Comparison of ENCODE assay signal across 15 mouse cellular contexts in the genomic region with DNA sequence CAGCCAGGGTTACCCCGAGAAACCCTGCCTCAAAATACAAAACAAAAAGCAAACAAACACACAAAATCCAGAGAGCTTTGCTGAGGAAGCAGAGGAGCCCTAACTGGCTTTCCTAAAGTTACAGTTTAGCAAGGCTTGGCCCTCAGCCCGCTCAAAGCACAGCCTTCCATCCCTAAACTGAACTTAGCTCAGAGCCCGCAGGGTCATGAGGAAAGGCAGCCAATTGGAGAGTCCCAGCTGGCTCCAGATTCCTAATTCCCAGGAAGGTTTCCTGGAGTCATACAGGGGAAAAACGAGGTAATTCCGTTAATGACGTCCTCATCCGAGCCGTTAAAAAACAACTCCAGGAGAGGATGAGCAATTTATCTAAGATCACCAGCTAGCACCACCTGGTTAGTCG. TPM values are rescaled to one million over a fixed set of nuclear protein-coding genes. Genes with fewer than 3 reads are reported as not detected.
DNase-seq lines count a peak whose midpoint lies in the region; ATAC-seq and TF ChIP-seq lines count a peak whose summit lies in the region.
"Had no signal": no experiment of that assay in that cellular context is flagged by ENCODE, and none has a peak within 500 bp of the region (broad histone marks: within the 10 kb centered on the region; RNA-seq: fewer than 3 reads in every experiment).

No protein-coding gene starts in this region.

- intact Hi-C loops in gastrocnemius, postnatal 36 days (cut with DNase I), result no loop called here
- intact Hi-C loops in gastrocnemius, postnatal 14 days (cut with DNase I; ENCODE audit: low total_unique reads), result no loop called here

- no peaks in the 10 kb centered on the region for H3K36me3 ChIP-seq in liver, postnatal 0 days (replicated peaks; ENCODE audit: insufficient read depth, low read length)
- H3K36me3 ChIP-seq in liver, embryonic 12.5 days, result no peaks in the 10 kb centered on the region
- H3K36me3 ChIP-seq: limb, embryonic 12.5 days; lung, embryonic 15.5 days had no signal

- peaks cover 9% of the 10 kb centered on the region; the same call in 1 of the 2 replicates for H3K4me1 ChIP-seq in liver, postnatal 0 days (ENCODE audit: insufficient read depth)
- peaks cover 12% of the 10 kb centered on the region; the same call in 1 of the 2 replicates for H3K4me1 ChIP-seq in liver, embryonic 12.5 days

- 51% methylated on average over 9 of the region's 9 CpGs for WGBS in liver, postnatal 0 days (ENCODE audit: insufficient replicate concordance)
- WGBS in liver, embryonic 12.5 days (ENCODE audit: insufficient replicate concordance), result 39% methylated on average over 9 of the region's 9 CpGs

- no peak overlapping the region for H3K4me2 ChIP-seq in liver, postnatal 0 days (ENCODE audit: low read depth, low read length)
- H3K4me2 ChIP-seq in liver, embryonic 12.5 days, result no peak overlapping the region
- H3K4me2 ChIP-seq: limb, embryonic 12.5 days; lung, embryonic 15.5 days; midbrain, embryonic 11.5 days had no signal

- no peaks in the 10 kb centered on the region for H3K9me3 ChIP-seq in liver, postnatal 0 days (ENCODE audit: low read length)
- no peaks in the 10 kb centered on the region for H3K9me3 ChIP-seq in liver, embryonic 12.5 days (replicated peaks)
- H3K9me3 ChIP-seq: limb, embryonic 12.5 days; lung, embryonic 15.5 days had no signal

- H3K27ac ChIP-seq in liver, postnatal 0 days (ENCODE audit: low read depth), result no peak overlapping the region
- H3K27ac ChIP-seq in liver, embryonic 12.5 days, result no peak overlapping the region
- H3K27ac ChIP-seq: limb, embryonic 12.5 days; lung, embryonic 15.5 days had no signal

- peaks cover 11% of the 10 kb centered on the region for H3K27me3 ChIP-seq in liver, postnatal 0 days (ENCODE audit: insufficient read depth, low read length)
- H3K27me3 ChIP-seq in liver, embryonic 12.5 days (replicated peaks), result peaks cover 66% of the 10 kb centered on the region

- no peak overlapping the region for H3K4me3 ChIP-seq in liver, postnatal 0 days (ENCODE audit: low read depth, low read length)
- H3K4me3 ChIP-seq in liver, embryonic 12.5 days, result no peak overlapping the region
- H3K4me3 ChIP-seq: limb, embryonic 12.5 days; lung, embryonic 15.5 days; myocyte had no signal

- no peak for TF ChIP-seq CTCF in liver, postnatal 0 days (IDR thresholded peaks at IDR 0.05; ENCODE audit: low read depth)

- H3K9ac ChIP-seq in liver, postnatal 0 days (replicated peaks), result no peak overlapping the region
- no peak overlapping the region for H3K9ac ChIP-seq in liver, embryonic 12.5 days
- H3K9ac ChIP-seq: limb, embryonic 12.5 days; lung, embryonic 15.5 days had no signal

- ATAC-seq in liver, postnatal 0 days, result 0 out of 2 replicates have a peak, but pooled peaks have one; percentile 19
- no peak for ATAC-seq in liver, embryonic 12.5 days
- ATAC-seq: forebrain, embryonic 14.5 days; intestine, embryonic 16.5 days had no signal

- TF ChIP-seq EP300 in liver, postnatal 0 days (IDR thresholded peaks at IDR 0.05; ENCODE audit: low read depth), result no peak

- DNase-seq in gastrocnemius, postnatal 10 days, result peak; percentile 31
- DNase-seq in gastrocnemius, postnatal 36 days, result no peak
- DNase-seq in liver, postnatal 0 days, result no peak
- DNase-seq in gastrocnemius, postnatal 14 days, result peak; percentile 35
- peak; percentile 39 to 59 for DNase-seq in kidney, postnatal 4 days
- DNase-seq in c-Kit-positive CD71-positive TER-119-positive erythroid progenitor cells, embryonic 14.5 days (ENCODE audit: low spot score), result no peak
- DNase-seq: cerebellum, adult 8-10 months had no signal

RNA-seq across cellular contexts. Expression of gene Ccdc65, which starts 12.3 kb away (rescaled TPM):
- not detected for total RNA-seq in gastrocnemius, postnatal 10 days (2021)
- total RNA-seq in gastrocnemius, postnatal 36 days (2021), result not detected
- not detected in 2 replicates for polyA plus RNA-seq in liver, postnatal 0 days (2015; fragmentation: Nextera tagmentation; extraction: Ambion mirVana)
- 0.06 TPM in 1 of 2 replicates, not detected in the other for polyA plus RNA-seq in liver, embryonic 12.5 days (2016; fragmentation: Nextera tagmentation; extraction: Ambion mirVana)
- not detected for total RNA-seq in gastrocnemius, postnatal 14 days (2021)
- total RNA-seq: granulocyte monocyte progenitor cell, adult 5-6 weeks had no signal

RNA-seq across cellular contexts. Expression of gene Rnd1, which starts 18.5 kb away (rescaled TPM):
- total RNA-seq in gastrocnemius, postnatal 10 days (2021), result 1 to 10 TPM in 1 of 2 experiments, under 1 TPM in 1; 0.49 to 1.9 TPM
- total RNA-seq in gastrocnemius, postnatal 36 days (2021), result 1 to 10 TPM in 1 of 2 experiments, under 1 TPM in 1; 0.81 to 1.5 TPM
- 0.94 and 1.2 TPM in 2 replicates for polyA plus RNA-seq in liver, postnatal 0 days (2015; fragmentation: Nextera tagmentation; extraction: Ambion mirVana)
- polyA plus RNA-seq in liver, embryonic 12.5 days (2016; fragmentation: Nextera tagmentation; extraction: Ambion mirVana), result 0.30 and 0.50 TPM in 2 replicates
- total RNA-seq in gastrocnemius, postnatal 14 days (2021), result 1 to 10 TPM in 1 of 2 experiments, under 1 TPM in 1; 0.40 to 1.2 TPM

RNA-seq across cellular contexts. Expression of gene Fkbp11, which starts 32.3 kb away (rescaled TPM):
- 10 to 100 TPM in 1 of 2 experiments, 1 to 10 TPM in 1; 8.0 to 13.1 TPM for total RNA-seq in gastrocnemius, postnatal 10 days (2021)
- 1 to 10 TPM; 1.4 to 1.7 TPM for total RNA-seq in gastrocnemius, postnatal 36 days (2021)
- polyA plus RNA-seq in liver, postnatal 0 days (2015; fragmentation: Nextera tagmentation; extraction: Ambion mirVana), result 58.5 and 62.4 TPM in 2 replicates
- 83.5 and 90.2 TPM in 2 replicates for polyA plus RNA-seq in liver, embryonic 12.5 days (2016; fragmentation: Nextera tagmentation; extraction: Ambion mirVana)
- 1 to 10 TPM; 3.9 to 4.4 TPM for total RNA-seq in gastrocnemius, postnatal 14 days (2021)

RNA-seq across cellular contexts. Expression of gene Ddx23, which starts 33.0 kb away (rescaled TPM):
- total RNA-seq in gastrocnemius, postnatal 10 days (2021), result 10 to 100 TPM; 53.6 to 57.6 TPM
- 10 to 100 TPM; 50.0 to 56.2 TPM for total RNA-seq in gastrocnemius, postnatal 36 days (2021)
- polyA plus RNA-seq in liver, postnatal 0 days (2015; fragmentation: Nextera tagmentation; extraction: Ambion mirVana), result 4.7 and 9.2 TPM in 2 replicates
- polyA plus RNA-seq in liver, embryonic 12.5 days (2016; fragmentation: Nextera tagmentation; extraction: Ambion mirVana), result 15.9 and 16.2 TPM in 2 replicates
- 10 to 100 TPM; 45.1 to 48.1 TPM for total RNA-seq in gastrocnemius, postnatal 14 days (2021)

Comparison
In these comparisons a context has a peak if more than half of its experiments do, and no peak if none do; other contexts are left out.
1. DNase-seq: peak in gastrocnemius, postnatal 10 days (single experiment), gastrocnemius, postnatal 14 days (single experiment) and kidney, postnatal 4 days (2 of 2); none in gastrocnemius, postnatal 36 days (0 of 2), liver, postnatal 0 days (single experiment) and c-Kit-positive CD71-positive TER-119-positive erythroid progenitor cells, embryonic 14.5 days (single experiment).